Mouse (Mus musculus) kidney, embryonic 14.5 days (tissue): ENCODE data around the gene Tlk1. TPM values are rescaled to one million over a fixed set of nuclear protein-coding genes. Genes with fewer than 3 reads are reported as not detected.
"Not testable (repeated sequence)": the region's sequence is repeated elsewhere in the genome, so short reads cannot be mapped to it uniquely, and the experiment has no call there.

Source experiments
- ATAC-seq: fragments of 200-750 bp; cut with Nextera tagmentation; 2 replicates; pipeline ENCODE4 v1.8.0; 2017; ENCODE audit warnings: moderate number of reproducible peaks, mild to moderate bottlenecking, moderate TSS enrichment, moderate library complexity; ENCODE audit not compliant: low FRiP score, low TSS enrichment
- H3K27ac ChIP-seq: fragments of 300-500 bp; sonication (generic); 2 replicates; pipeline ENCODE4 v1.5.1; 2014; ENCODE audit warnings: low read depth, mild to moderate bottlenecking, low read length, moderate library complexity, mixed read lengths
- H3K27me3 ChIP-seq: fragments of 300-500 bp; sonication (generic); 2 replicates; pipeline ENCODE4 v1.6.1; 2014; ENCODE audit warnings: mild to moderate bottlenecking, low read length; ENCODE audit not compliant: control insufficient read depth, insufficient read depth
- H3K36me3 ChIP-seq: fragments of 300-500 bp; sonication (generic); 2 replicates; pipeline ENCODE4 v1.6.1; 2014; ENCODE audit warnings: low read length, mixed read lengths; ENCODE audit not compliant: control insufficient read depth, insufficient read depth
- H3K4me1 ChIP-seq: fragments of 300-500 bp; sonication (generic); 2 replicates; pipeline ENCODE4 v1.6.1; 2014; ENCODE audit warnings: low read length, mixed read lengths; ENCODE audit not compliant: control insufficient read depth, insufficient read depth
- H3K4me2 ChIP-seq: fragments of 300-500 bp; sonication (generic); replicated peaks from 2 replicates; pipeline ENCODE4 v1.6.1; 2014; ENCODE audit warnings: low read depth, mild to moderate bottlenecking, low read length
- H3K4me3 ChIP-seq: fragments of 300-500 bp; sonication (generic); 2 replicates; pipeline ENCODE4 v1.5.1; 2014; ENCODE audit warnings: mild to moderate bottlenecking, low read length
- H3K9ac ChIP-seq: fragments of 300-500 bp; sonication (generic); 2 replicates; pipeline ENCODE4 v1.6.1; 2014; ENCODE audit warnings: low read depth, mild to moderate bottlenecking, low read length, moderate library complexity
- H3K9me3 ChIP-seq: fragments of 300-500 bp; sonication (generic); 2 replicates; pipeline ENCODE4 v1.6.1; 2016; ENCODE audit warnings: low read length; ENCODE audit not compliant: control insufficient read depth
- WGBS: fragments of 180-500 bp; shearing (Covaris S2); extraction: QIAGEN DNeasy Blood & Tissue Kit; methylation state at CpG from one replicate; pipeline ENCODE4 v1.1.7; 2014; 5-methylcytosine and 5-hydroxymethylcytosine counted together
- polyA plus RNA-seq: library from polyadenylated mRNA; unstranded; fragments of >200 nt; fragmentation: Nextera tagmentation; extraction: Ambion mirVana; gene quantifications from 2 replicates; pipeline ENCODE4 v1.2.1, GENCODE M21; 2014

Gene Tlk1
- polyA plus RNA-seq, 1 experiment from 2014 or later, result 37.4 TPM

GRCm38 (mm10) chr2:70809921-70810320, 15.6 kb downstream of the Tlk1 start:
- no peak for ATAC-seq
- Histone ChIP-seq H3K27me3 (no peaks in the 10 kb centered on the region), H3K4me3 (no peak overlapping the region), H3K9me3 (no peaks in the 10 kb centered on the region), H3K4me2 (no peak overlapping the region), H3K36me3 (0 out of 2 replicates have a peak, but pooled peaks cover under 1% of the 10 kb centered on the region), H3K9ac (no peak overlapping the region), H3K4me1 (no peaks in the 10 kb centered on the region), H3K27ac (no peak overlapping the region)
- WGBS, result 76% methylated on average over 3 of the region's 3 CpGs

DNA sequence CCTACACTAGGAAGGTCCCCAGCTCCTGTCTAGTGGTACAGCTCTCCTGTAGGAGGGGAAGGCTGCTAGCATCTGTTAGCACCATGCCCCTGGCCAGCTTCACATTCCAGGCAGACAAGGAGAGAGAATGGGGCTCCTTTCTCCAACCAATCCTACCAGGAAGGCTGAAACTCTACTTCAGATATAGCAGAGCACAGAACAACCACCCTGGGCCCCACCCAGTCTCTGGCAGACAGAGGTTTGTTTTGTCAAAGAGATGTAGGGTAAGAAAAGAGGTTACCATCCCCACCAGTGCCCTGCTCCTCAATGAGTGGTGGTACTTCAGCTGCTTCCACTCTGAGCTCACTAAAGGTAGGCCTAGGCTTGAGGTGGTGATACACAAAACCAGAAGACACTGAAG, 16.8 kb downstream of the Tlk1 start:
- Histone ChIP-seq H3K4me3 (no peak overlapping the region), H3K36me3 (0 out of 2 replicates have a peak, but pooled peaks cover 3% of the 10 kb centered on the region), H3K27ac (no peak overlapping the region), H3K9ac (no peak overlapping the region), H3K4me1 (no peaks in the 10 kb centered on the region), H3K9me3 (no peaks in the 10 kb centered on the region), H3K27me3 (no peaks in the 10 kb centered on the region), H3K4me2 (no peak overlapping the region)
- no peak for ATAC-seq

DNA sequence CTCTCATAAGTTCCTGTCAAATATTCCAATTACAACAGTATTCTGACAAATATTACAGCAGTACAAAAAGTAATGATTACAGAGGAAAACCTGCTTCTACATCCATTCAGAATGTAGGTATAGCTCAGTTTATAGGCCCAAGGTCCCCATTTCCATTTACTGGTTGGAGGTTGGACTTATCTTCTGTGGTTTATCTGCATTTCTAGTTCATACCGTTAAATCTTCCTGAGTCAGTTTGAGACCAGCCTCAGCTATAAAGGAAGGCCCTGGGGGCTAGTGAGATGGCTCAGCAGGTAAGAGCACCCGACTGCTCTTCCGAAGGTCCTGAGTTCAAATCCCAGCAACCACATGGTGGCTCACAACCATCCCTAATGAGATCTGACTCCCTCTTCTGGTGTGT, 17.9 kb downstream of the Tlk1 start:
- 93% methylated on average over 3 of the region's 3 CpGs for WGBS
- H3K27me3 ChIP-seq, H3K4me1 ChIP-seq, H3K36me3 ChIP-seq, H3K4me3 ChIP-seq, H3K27ac ChIP-seq, H3K9me3 ChIP-seq, ATAC-seq, H3K4me2 ChIP-seq, H3K9ac ChIP-seq: not testable (repeated sequence)

DNA sequence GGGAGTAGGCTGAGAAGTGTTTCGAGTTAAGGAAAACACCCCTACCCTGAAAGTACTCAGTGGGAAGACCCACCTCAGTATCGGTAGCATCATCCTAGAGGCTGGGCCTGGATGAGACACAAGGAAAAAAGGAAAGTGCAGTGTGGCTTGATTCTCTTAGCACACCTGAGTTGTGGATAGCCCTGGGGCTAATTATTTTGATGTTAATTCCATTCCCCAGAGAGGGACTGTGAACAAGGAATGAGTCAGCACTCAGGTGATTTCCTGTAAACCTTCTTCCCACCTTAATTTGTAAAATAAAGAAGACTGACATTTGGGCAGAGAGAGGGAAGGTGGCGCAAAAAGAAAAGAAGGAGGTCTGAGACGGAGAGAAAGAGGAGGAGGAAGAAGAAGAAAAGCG, 19.5 kb downstream of the Tlk1 start:
- Histone ChIP-seq H3K36me3 (0 out of 2 replicates have a peak, but pooled peaks cover 5% of the 10 kb centered on the region), H3K9ac (no peak overlapping the region), H3K27ac (no peak overlapping the region), H3K4me3 (no peak overlapping the region), H3K9me3 (no peaks in the 10 kb centered on the region), H3K4me1 (no peaks in the 10 kb centered on the region), H3K4me2 (no peak overlapping the region), H3K27me3 (no peaks in the 10 kb centered on the region)
- no peak for ATAC-seq
- WGBS, result 90% methylated on average over 5 of the region's 5 CpGs

GRCm38 (mm10) chr2:70803696-70804095, 21.8 kb downstream of the Tlk1 start:
- H3K4me2 ChIP-seq, H3K27ac ChIP-seq, ATAC-seq, H3K4me3 ChIP-seq, H3K9ac ChIP-seq, H3K4me1 ChIP-seq, H3K27me3 ChIP-seq, H3K9me3 ChIP-seq, H3K36me3 ChIP-seq: not testable (repeated sequence)
- WGBS, result 84% methylated on average over 4 of the region's 4 CpGs

- Histone ChIP-seq H3K4me1 (no peaks in the 10 kb centered on the region), H3K27ac (no peak overlapping the region), H3K4me3 (no peak overlapping the region), H3K36me3 (0 out of 2 replicates have a peak, but pooled peaks cover 5% of the 10 kb centered on the region), H3K4me2 (no peak overlapping the region), H3K27me3 (no peaks in the 10 kb centered on the region), H3K9ac (no peak overlapping the region), H3K9me3 (no peaks in the 10 kb centered on the region)
- no peak for ATAC-seq
- WGBS, result 57% methylated on average over 6 of the region's 6 CpGs
These were observed 22.9 kb downstream of the Tlk1 start for GRCm38 (mm10) chr2:70802658-70803057.

DNA sequence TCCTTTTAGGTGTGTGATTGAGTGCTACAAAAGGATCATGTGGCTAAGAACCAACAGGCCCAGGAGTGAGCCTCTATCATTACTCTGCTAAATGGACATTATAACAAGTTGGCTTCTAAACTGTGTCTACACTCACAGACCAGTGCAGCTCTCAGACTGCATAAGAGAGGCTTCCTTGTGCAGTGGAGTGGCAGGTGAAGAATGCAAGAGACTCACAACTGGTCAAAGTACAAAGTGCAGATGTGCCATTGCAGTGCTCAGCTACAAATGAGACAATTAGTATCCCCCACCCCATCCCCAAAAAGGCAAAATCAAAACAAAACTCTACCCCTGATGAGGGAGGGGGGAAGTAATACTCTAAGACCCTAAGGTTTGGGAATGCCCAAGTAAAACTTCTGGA, 24.0 kb downstream of the Tlk1 start:
- H3K4me1 ChIP-seq, result no peaks in the 10 kb centered on the region
- H3K9me3 ChIP-seq, result no peaks in the 10 kb centered on the region
- H3K27ac ChIP-seq, result no peak overlapping the region
- H3K4me2 ChIP-seq, result no peak overlapping the region
- H3K9ac ChIP-seq, result no peak overlapping the region
- H3K36me3 ChIP-seq, result 0 out of 2 replicates have a peak, but pooled peaks cover 5% of the 10 kb centered on the region
- no peak for ATAC-seq
- H3K4me3 ChIP-seq, result no peak overlapping the region
- H3K27me3 ChIP-seq, result no peaks in the 10 kb centered on the region

GRCm38 (mm10) chr2:70800396-70800795, 25.1 kb downstream of the Tlk1 start:
- H3K4me3 ChIP-seq, result no peak overlapping the region

GRCm38 (mm10) chr2:70793276-70793675, 32.3 kb downstream of the Tlk1 start:
- no peak overlapping the region for H3K9ac ChIP-seq
- H3K4me2 ChIP-seq, result no peak overlapping the region
- no peak overlapping the region for H3K4me3 ChIP-seq
- WGBS, result 91% methylated on average over 4 of the region's 4 CpGs
- no peak for ATAC-seq
- no peak overlapping the region for H3K27ac ChIP-seq
- H3K4me1 ChIP-seq, result no peaks in the 10 kb centered on the region
- no peaks in the 10 kb centered on the region for H3K9me3 ChIP-seq
- peaks cover 7% of the 10 kb centered on the region; the same call in 1 of the 2 replicates for H3K36me3 ChIP-seq
- H3K27me3 ChIP-seq, result no peaks in the 10 kb centered on the region

More at GRCm38 (mm10) chr2:70800396-70800795, 25.1 kb downstream of the Tlk1 start:
- Histone ChIP-seq H3K36me3 (0 out of 2 replicates have a peak, but pooled peaks cover 5% of the 10 kb centered on the region), H3K9ac (no peak overlapping the region), H3K9me3 (no peaks in the 10 kb centered on the region), H3K27me3 (no peaks in the 10 kb centered on the region), H3K4me1 (no peaks in the 10 kb centered on the region), H3K27ac (no peak overlapping the region), H3K4me2 (no peak overlapping the region)
- ATAC-seq, result no peak
- WGBS, result 81% methylated on average over 1 of the region's 1 CpGs
